Mouse (Mus musculus) neural tube, embryonic 11.5 days (tissue): ENCODE measurements around the gene Lyz1. TPM values are rescaled to one million over a fixed set of nuclear protein-coding genes. Genes with fewer than 3 reads are reported as not detected.
A peak's percentile ranks its signal among the peaks of the same experiment; 100 is the strongest.
"Not testable (repeated sequence)": the region's sequence is repeated elsewhere in the genome, so short reads cannot be mapped to it uniquely, and the experiment has no call there.

ENCODE experiments used
- ATAC-seq: fragments of 200-750 bp; cut with Nextera tagmentation; 2 replicates; pipeline ENCODE4 v1.8.0; 2017; ENCODE audit warnings: moderate number of reproducible peaks, mild to moderate bottlenecking, moderate TSS enrichment, moderate library complexity; ENCODE audit not compliant: insufficient read depth, low FRiP score, low TSS enrichment
- DNase-seq: peaks from one replicate; pipeline ENCODE4 v3.0.0-alpha.2; 2015; ENCODE audit warnings: low spot score
- H3K27ac ChIP-seq: fragments of 300-500 bp; sonication (generic); 2 replicates; pipeline ENCODE4 v1.5.1; 2014; ENCODE audit warnings: low read depth, mild to moderate bottlenecking, low read length
- H3K27me3 ChIP-seq: fragments of 300-500 bp; sonication (generic); 2 replicates; pipeline ENCODE4 v1.6.1; 2014; ENCODE audit warnings: mild to moderate bottlenecking, low read length, mixed read lengths; ENCODE audit not compliant: control insufficient read depth, insufficient read depth
- H3K36me3 ChIP-seq: fragments of 300-500 bp; sonication (generic); 2 replicates; pipeline ENCODE4 v1.6.1; 2014; ENCODE audit warnings: mild to moderate bottlenecking, low read length, moderate library complexity, mixed read lengths; ENCODE audit not compliant: control insufficient read depth, insufficient read depth
- H3K4me1 ChIP-seq: fragments of 300-500 bp; sonication (generic); 2 replicates; pipeline ENCODE4 v1.6.1; 2014; ENCODE audit warnings: low read length, mixed read lengths; ENCODE audit not compliant: control insufficient read depth, insufficient read depth
- H3K4me2 ChIP-seq: fragments of 300-500 bp; sonication (generic); 2 replicates; pipeline ENCODE4 v1.6.1; 2014; ENCODE audit warnings: low read depth, mild to moderate bottlenecking, moderate library complexity
- H3K4me3 ChIP-seq: fragments of 300-500 bp; sonication (generic); 2 replicates; pipeline ENCODE4 v1.5.1; 2014; ENCODE audit warnings: low read depth, low read length
- H3K9ac ChIP-seq: fragments of 300-500 bp; sonication (generic); 2 replicates; pipeline ENCODE4 v1.6.1; 2014; ENCODE audit warnings: mild to moderate bottlenecking, low read length
- H3K9me3 ChIP-seq: fragments of 300-500 bp; sonication (generic); 2 replicates; pipeline ENCODE4 v1.6.1; 2016; ENCODE audit warnings: low read length; ENCODE audit not compliant: control insufficient read depth
- WGBS: fragments of 180-500 bp; shearing (Covaris S2); extraction: QIAGEN DNeasy Blood & Tissue Kit; methylation state at CpG from one replicate; pipeline ENCODE4 v1.1.7; 2014; 5-methylcytosine and 5-hydroxymethylcytosine counted together
- polyA plus RNA-seq: library from polyadenylated mRNA; unstranded; fragments of >200 nt; fragmentation: Nextera tagmentation; extraction: Ambion mirVana; gene quantifications from 2 replicates; pipeline ENCODE4 v1.2.1, GENCODE M21; 2014

Lyz1 gene
- polyA plus RNA-seq, 1 experiment from 2014 or later, result not detected

DNA sequence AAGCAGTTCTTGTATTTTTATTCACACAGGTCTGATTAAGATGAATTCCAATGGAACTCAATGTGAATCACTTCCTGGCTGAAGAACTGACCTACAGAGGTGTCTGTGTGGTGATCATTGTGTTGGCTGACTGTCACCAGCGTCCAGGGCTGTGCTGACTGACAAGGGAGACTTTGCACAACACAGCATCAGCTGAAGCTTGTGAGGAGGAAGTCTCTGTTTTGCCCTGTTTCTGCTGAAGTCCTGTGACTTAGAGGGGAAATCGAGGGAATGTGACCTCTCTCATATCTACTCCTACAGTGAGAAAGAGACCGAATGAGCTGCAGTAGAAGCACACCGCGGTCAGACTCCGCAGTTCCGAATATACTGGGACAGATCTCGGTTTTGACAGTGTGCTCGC lies 14.9 kb downstream of the Lyz1 start:
- H3K9ac ChIP-seq, H3K4me1 ChIP-seq, DNase-seq, ATAC-seq, H3K27me3 ChIP-seq, H3K4me2 ChIP-seq, H3K27ac ChIP-seq, H3K4me3 ChIP-seq, H3K36me3 ChIP-seq, H3K9me3 ChIP-seq: not testable (repeated sequence)
- 83% methylated on average over 9 of the region's 9 CpGs for WGBS

DNA sequence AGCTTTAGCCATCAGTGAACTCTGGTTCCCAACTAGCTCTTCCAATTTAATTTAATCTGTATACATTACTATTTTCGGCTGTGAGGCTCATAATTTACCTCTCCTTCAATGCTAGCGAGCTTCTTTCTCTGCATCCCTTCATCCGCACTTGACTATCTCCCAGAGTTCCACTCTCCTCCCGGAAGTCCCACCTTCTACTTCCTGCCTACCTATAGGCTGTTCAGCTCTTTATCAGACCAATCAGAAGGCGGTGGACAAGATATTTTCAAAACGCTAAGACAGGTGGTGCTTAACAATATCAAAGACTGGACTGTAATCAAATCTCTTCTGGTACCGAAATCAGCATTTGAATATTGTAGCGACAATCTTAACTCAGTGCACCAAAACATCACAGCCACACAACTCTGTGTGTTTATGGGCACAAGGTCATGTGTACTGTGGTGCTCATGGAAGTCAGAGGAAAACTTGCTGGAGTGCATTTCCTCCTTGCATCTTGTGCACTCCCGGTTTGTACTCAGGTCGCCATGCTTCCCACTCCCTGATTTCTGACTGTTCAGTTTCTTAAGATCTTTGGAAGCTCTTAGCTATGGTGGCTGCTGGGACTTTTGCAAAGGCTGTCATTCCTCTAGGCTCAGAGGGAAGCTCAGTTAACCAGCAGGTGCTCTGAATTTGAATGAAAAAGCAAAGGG lies 16.8 kb downstream of the Lyz1 start:
- Histone ChIP-seq H3K4me1 (no peaks in the 10 kb centered on the region), H3K27me3 (no peaks in the 10 kb centered on the region), H3K9ac (no peak overlapping the region), H3K4me2 (no peak overlapping the region), H3K9me3 (no peaks in the 10 kb centered on the region), H3K4me3 (no peak overlapping the region), H3K27ac (no peak overlapping the region), H3K36me3 (no peaks in the 10 kb centered on the region)
- ATAC-seq (no peak), DNase-seq (no peak)
- WGBS, result 84% methylated on average over 10 of the region's 10 CpGs

DNA sequence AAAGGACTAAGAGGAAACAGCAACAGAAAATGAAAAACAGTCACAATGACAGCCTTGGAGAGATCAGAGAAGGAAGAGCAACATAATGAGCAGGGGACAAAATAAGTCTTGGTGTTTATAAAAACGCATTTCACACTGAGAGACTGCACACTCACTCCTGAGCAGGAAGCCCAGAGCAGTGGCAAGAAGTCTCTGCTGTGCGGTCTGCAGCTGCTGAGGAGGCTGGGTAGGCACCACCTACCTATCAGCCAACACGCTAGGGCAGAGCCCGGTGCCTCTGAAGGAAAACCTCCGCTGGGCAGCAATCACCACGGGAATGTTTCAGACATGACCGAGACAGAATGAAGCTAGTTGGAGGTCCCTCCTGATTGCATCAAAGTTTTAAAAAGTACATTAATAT lies 18.0 kb downstream of the Lyz1 start:
- not testable (repeated sequence) for H3K4me1 ChIP-seq, ATAC-seq, H3K36me3 ChIP-seq, H3K4me2 ChIP-seq, DNase-seq, H3K27me3 ChIP-seq, H3K27ac ChIP-seq, H3K4me3 ChIP-seq, H3K9ac ChIP-seq, H3K9me3 ChIP-seq
- WGBS, result 78% methylated on average over 2 of the region's 7 CpGs

DNA sequence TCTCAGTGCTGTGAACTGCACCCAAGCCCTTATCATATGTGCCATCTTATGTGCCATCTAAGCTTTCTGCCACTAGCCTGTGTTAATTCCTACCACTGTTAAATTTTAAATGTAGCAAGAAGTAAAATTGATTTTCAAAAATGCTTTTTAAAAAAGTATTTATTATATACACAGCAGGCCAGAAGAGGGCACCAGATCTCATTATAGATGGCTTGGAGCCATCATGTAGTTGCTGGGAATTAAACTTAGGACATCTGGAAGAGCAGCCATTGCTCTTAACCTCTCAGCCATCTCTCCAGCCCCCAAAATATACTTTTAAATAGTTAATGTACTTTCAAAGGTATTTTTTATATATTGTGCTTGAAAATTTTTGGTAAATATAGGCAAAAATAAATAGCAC lies 20.6 kb downstream of the Lyz1 start:
- H3K36me3 ChIP-seq, result no peaks in the 10 kb centered on the region
- ATAC-seq (no peak), DNase-seq (no peak)
- H3K4me2 ChIP-seq, result no peak overlapping the region
- no peaks in the 10 kb centered on the region for H3K4me1 ChIP-seq
- no peak overlapping the region for H3K27ac ChIP-seq
- no peak overlapping the region for H3K9ac ChIP-seq
- H3K27me3 ChIP-seq, result no peaks in the 10 kb centered on the region
- no peak overlapping the region for H3K4me3 ChIP-seq
- no peaks in the 10 kb centered on the region for H3K9me3 ChIP-seq

DNA sequence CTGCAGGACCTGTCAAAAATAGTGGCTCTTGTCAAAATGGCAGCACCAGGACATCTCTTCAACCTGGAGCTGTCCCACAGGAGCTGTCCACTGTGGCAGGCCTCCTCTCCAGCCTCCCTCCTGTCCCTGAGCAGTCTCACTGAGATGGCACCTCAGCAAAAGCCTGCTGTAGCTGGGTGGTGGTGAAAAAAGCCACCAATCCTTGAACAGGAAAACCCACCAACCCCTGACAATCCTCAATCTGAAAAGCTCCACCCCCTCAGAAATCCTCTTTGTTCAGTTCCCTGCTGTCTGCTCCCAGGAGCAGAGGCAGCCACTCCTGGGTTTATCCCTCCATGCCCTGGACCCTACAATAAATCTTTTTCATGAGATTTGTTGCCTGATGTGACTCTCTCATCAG lies 32.8 kb downstream of the Lyz1 start:
- no peaks in the 10 kb centered on the region for H3K9me3 ChIP-seq
- no peaks in the 10 kb centered on the region for H3K27me3 ChIP-seq
- H3K27ac ChIP-seq, result no peak overlapping the region
- no peaks in the 10 kb centered on the region for H3K4me1 ChIP-seq
- DNase-seq, result no peak
- no peaks in the 10 kb centered on the region for H3K36me3 ChIP-seq
- no peak overlapping the region for H3K9ac ChIP-seq
- ATAC-seq, result peak; percentile 48; the same call in 1 of the 2 replicates
- H3K4me3 ChIP-seq, result no peak overlapping the region
- H3K4me2 ChIP-seq, result no peak overlapping the region

DNA sequence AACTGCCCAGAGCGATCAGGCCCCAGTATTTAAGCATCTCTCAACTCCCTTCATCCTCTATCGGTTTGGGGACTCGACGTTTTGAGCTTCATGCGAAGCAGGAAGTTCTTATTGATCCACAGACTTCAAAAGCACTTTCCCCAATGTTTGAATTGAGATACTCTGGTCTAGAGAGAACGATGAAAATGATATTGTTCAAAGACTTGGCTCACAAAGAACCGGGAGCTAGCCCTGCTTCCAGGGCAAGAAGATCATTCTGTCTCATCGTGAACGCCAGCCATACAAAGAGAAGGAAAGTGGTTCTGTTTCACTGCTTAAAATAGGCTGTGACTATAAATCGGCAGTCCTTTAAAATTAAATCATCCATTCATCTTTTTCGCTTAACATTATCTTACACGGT lies 54.1 kb downstream of the Lyz1 start, which contains the start of gene 9530003J23Rik:
Gene 9530003J23Rik, minus strand, starts transcription at position 101 of the 400 bp plus-strand sequence.
- H3K27ac ChIP-seq, result no peak within 1 kb of the TSS
- ATAC-seq (no peak), DNase-seq (no peak)
- WGBS, result 91% methylated on average over 12 of the region's 12 CpGs
- no peaks in the 10 kb centered on the region for H3K27me3 ChIP-seq
- H3K4me3 ChIP-seq, result no peak within 1 kb of the TSS
- no peak within 1 kb of the TSS for H3K9ac ChIP-seq
- no peaks in the 10 kb centered on the region for H3K36me3 ChIP-seq
- H3K4me2 ChIP-seq, result no peak within 1 kb of the TSS
- no peaks in the 10 kb centered on the region for H3K4me1 ChIP-seq
- no peaks in the 10 kb centered on the region for H3K9me3 ChIP-seq

Other genes with a start within 250 kb of the Lyz1 start
- not detected in 2 replicates for gene Lrrc10, start 247.5 kb downstream of the Lyz1 start, polyA plus RNA-seq
- gene Cct2, start 229.1 kb downstream of the Lyz1 start, polyA plus RNA-seq, result 351 and 353 TPM in 2 replicates
- 32.7 and 33.9 TPM in 2 replicates for gene Frs2, start 144.3 kb downstream of the Lyz1 start, polyA plus RNA-seq
- 122 and 126 TPM in 2 replicates for gene Yeats4, start 68.4 kb downstream of the Lyz1 start, polyA plus RNA-seq
- not detected in 2 replicates for gene 9530003J23Rik, start 54.2 kb downstream of the Lyz1 start, polyA plus RNA-seq
- 12.1 and 16.8 TPM in 2 replicates for gene Lyz2, start 10.5 kb downstream of the Lyz1 start, polyA plus RNA-seq
- gene Cpsf6, start 87.1 kb upstream of the Lyz1 start, polyA plus RNA-seq, result 228 and 238 TPM in 2 replicates